Comparison of ENCODE assay signal across 24 mouse cellular contexts in the genomic region with DNA sequence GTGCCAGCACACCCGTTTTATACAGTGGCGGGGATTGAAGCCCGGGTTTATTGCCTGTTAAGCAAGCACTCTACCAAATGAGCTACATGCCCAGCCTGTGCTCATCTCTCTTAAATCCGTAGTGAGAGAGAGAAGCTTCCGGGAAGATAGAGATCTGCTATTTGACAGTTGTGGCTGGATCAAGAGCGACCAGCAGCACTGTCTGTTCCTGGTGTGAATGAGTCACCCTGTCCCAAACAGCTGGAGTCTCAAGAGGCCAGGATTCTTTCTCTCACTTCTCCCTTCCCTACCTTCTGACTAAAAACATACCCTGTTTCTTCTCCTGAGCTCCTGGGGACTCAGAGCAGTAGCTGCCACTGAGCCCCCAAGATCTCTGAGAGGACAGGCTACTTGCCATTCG.
DNase-seq lines count a peak whose midpoint lies in the region; ATAC-seq and TF ChIP-seq lines count a peak whose summit lies in the region.
"Had no signal": no experiment of that assay in that cellular context is flagged by ENCODE, and none has a peak within 500 bp of the region (broad histone marks: within the 10 kb centered on the region; RNA-seq: fewer than 3 reads in every experiment).

No protein-coding gene starts in this region.

- no peak overlapping the region for H3K4me2 ChIP-seq in myocyte (ENCODE audit: low read depth)
- H3K4me2 ChIP-seq: forebrain, embryonic 13.5 days; heart, embryonic 12.5 days; hindbrain, embryonic 13.5 days; intestine, embryonic 15.5 days had no signal

- TF ChIP-seq CTCF in G1E (IDR thresholded peaks at IDR 0.05; ENCODE audit: low read depth, low read length): no peak

- no peak overlapping the region for H3K4me3 ChIP-seq in G1E (ENCODE audit: low read depth, low read length)
- H3K4me3 ChIP-seq in myocyte: no peak overlapping the region
- H3K4me3 ChIP-seq: forebrain, embryonic 10.5 days; forebrain, embryonic 13.5 days; heart, embryonic 12.5 days; hindbrain, embryonic 10.5 days; hindbrain, embryonic 13.5 days; intestine, embryonic 15.5 days had no signal

- intact Hi-C loops in heart, postnatal 14 days (cut with DNase I): no loop called here

- DNase-seq in 3134 (ENCODE audit: extremely low read depth, insufficient read length, low spot score) (peak; percentile 25), 3T3-L1 (ENCODE audit: low read depth, low spot score) (peak; percentile 13), G1E (ENCODE audit: low spot score) (no peak)
- DNase-seq in left cerebral cortex, adult 18-20 months (ENCODE audit: low spot score in 2 of 2): no peak
- DNase-seq in heart, postnatal 14 days: no peak
- DNase-seq: adrenal gland, postnatal 10 days; adrenal gland, postnatal 36 days; cerebellum, adult 18-20 months; cerebellum, adult 9-10 months; cerebellum, postnatal 14 days; gastrocnemius, postnatal 10 days; gastrocnemius, postnatal 36 days; heart, postnatal 36 days; kidney, adult 11 months had no signal

- H3K9me3 ChIP-seq in G1E (replicated peaks): no peaks in the 10 kb centered on the region
- H3K9me3 ChIP-seq: forebrain, embryonic 10.5 days; forebrain, embryonic 13.5 days; heart, embryonic 12.5 days; hindbrain, embryonic 10.5 days; hindbrain, embryonic 13.5 days; intestine, embryonic 15.5 days had no signal

- H3K36me3 ChIP-seq in G1E (replicated peaks) (peaks cover 13% of the 10 kb centered on the region), myocyte (ENCODE audit: control insufficient read depth, insufficient read depth) (no peaks in the 10 kb centered on the region)
- H3K36me3 ChIP-seq: forebrain, embryonic 10.5 days; hindbrain, embryonic 13.5 days; intestine, embryonic 15.5 days had no signal

- peaks cover 9% of the 10 kb centered on the region for H3K27me3 ChIP-seq in G1E (ENCODE audit: insufficient read depth, low read length)
- no peaks in the 10 kb centered on the region for H3K27me3 ChIP-seq in myocyte (ENCODE audit: control insufficient read depth, insufficient read depth, insufficient read length)
- H3K27me3 ChIP-seq: forebrain, embryonic 13.5 days; heart, embryonic 12.5 days; hindbrain, embryonic 13.5 days; intestine, embryonic 15.5 days had no signal

- peaks cover 65% of the 10 kb centered on the region for H3K4me1 ChIP-seq in G1E (ENCODE audit: insufficient read depth, low read depth, low read length)
- H3K4me1 ChIP-seq: forebrain, embryonic 13.5 days; hindbrain, embryonic 10.5 days; hindbrain, embryonic 13.5 days had no signal

- no peak for TF ChIP-seq POLR2A in myocyte (IDR thresholded peaks at IDR 0.05; ENCODE audit: insufficient read length, low read depth)

- H3K79me2 ChIP-seq in myocyte (ENCODE audit: control insufficient read depth, insufficient read depth): no peaks in the 10 kb centered on the region

- peak; percentile 47 for ATAC-seq in G1E (ENCODE audit: extremely low read depth, insufficient number of reproducible peaks, low FRiP score, poor library complexity, severe bottlenecking)
- ATAC-seq: activated CD4-positive, CD25-positive, alpha-beta regulatory T cell, adult 4 months; forebrain, embryonic 13.5 days; forebrain, embryonic 16.5 days; hindbrain, embryonic 16.5 days; intestine, embryonic 15.5 days had no signal

- H3ac ChIP-seq in myocyte (ENCODE audit: control insufficient read depth, insufficient read length): no peak overlapping the region

TF ChIP-seq in myocyte, 11 proteins besides CTCF, POLR2A, EP300 and RAD21:
- TF ChIP-seq SRF (IDR thresholded peaks at IDR 0.05; ENCODE audit: control insufficient read depth, insufficient read length, low read depth): no peak
- no peak for TF ChIP-seq POLR2AphosphoS2 (IDR thresholded peaks at IDR 0.05; ENCODE audit: insufficient read length, low read depth)
- TF ChIP-seq CEBPB (IDR thresholded peaks at IDR 0.05; ENCODE audit: insufficient read depth, poor library complexity, severe bottlenecking): no peak
- TF ChIP-seq MYOG (IDR thresholded peaks at IDR 0.05; ENCODE audit: control insufficient read depth in 1 of 3, insufficient read depth in 1 of 3, insufficient read length in 2 of 3, low read depth in 2 of 3): peak in 1 of 3 experiments; percentile 35
- peak in 2 of 3 experiments; percentile 42 to 61 for TF ChIP-seq MYOD1 (IDR thresholded peaks at IDR 0.05; ENCODE audit: control insufficient read depth in 1 of 3, insufficient read length in 2 of 3, low read depth in 2 of 3)
- TF ChIP-seq TCF12 (IDR thresholded peaks at IDR 0.05; ENCODE audit: insufficient read depth, poor library complexity, severe bottlenecking): no peak
- no peak for TF ChIP-seq TCF3 (IDR thresholded peaks at IDR 0.05; ENCODE audit: insufficient read length, low read depth)

Comparison
In these comparisons a context has a peak if more than half of its experiments do, and no peak if none do; other contexts are left out.
1. DNase-seq: peak in 3134 (single experiment) and 3T3-L1 (single experiment); none in G1E (single experiment), left cerebral cortex, adult 18-20 months (0 of 2) and heart, postnatal 14 days (0 of 2).